Mouse (Mus musculus) heart, embryonic 15.5 days (tissue): ENCODE results near the gene Cldn19. TPM values are rescaled to one million over a fixed set of nuclear protein-coding genes. Genes with fewer than 3 reads are reported as not detected.

ENCODE experiments used
- ATAC-seq: fragments of 200-750 bp; cut with Nextera tagmentation; replicated peaks from 2 replicates; pipeline ENCODE4 v1.8.0; 2017; ENCODE audit warnings: low read depth, moderate TSS enrichment; ENCODE audit not compliant: insufficient number of reproducible peaks, insufficient read depth, low FRiP score
- H3K27ac ChIP-seq: fragments of 300-500 bp; sonication (generic); 2 replicates; pipeline ENCODE4 v1.5.1; 2015; ENCODE audit warnings: mild to moderate bottlenecking, inconsistent platforms
- H3K27me3 ChIP-seq: fragments of 300-500 bp; sonication (generic); 2 replicates; pipeline ENCODE4 v1.6.1; 2015; ENCODE audit warnings: inconsistent platforms
- H3K36me3 ChIP-seq: fragments of 300-500 bp; sonication (generic); 2 replicates; pipeline ENCODE4 v1.6.1; 2015; ENCODE audit warnings: mild to moderate bottlenecking, inconsistent platforms
- H3K4me1 ChIP-seq: fragments of 300-500 bp; sonication (generic); replicated peaks from 2 replicates; pipeline ENCODE4 v1.6.1; 2015; ENCODE audit warnings: inconsistent platforms
- H3K4me2 ChIP-seq: fragments of 300-500 bp; sonication (generic); 2 replicates; pipeline ENCODE4 v1.6.1; 2015; ENCODE audit warnings: inconsistent platforms, mild to moderate bottlenecking, moderate library complexity
- H3K4me3 ChIP-seq: fragments of 300-500 bp; sonication (generic); 2 replicates; pipeline ENCODE4 v1.5.1; 2015; ENCODE audit warnings: mild to moderate bottlenecking, inconsistent platforms
- H3K9ac ChIP-seq: fragments of 300-500 bp; sonication (generic); 2 replicates; pipeline ENCODE4 v1.6.1; 2015; ENCODE audit warnings: mild to moderate bottlenecking, inconsistent platforms
- H3K9me3 ChIP-seq: fragments of 300-500 bp; sonication (generic); replicated peaks from 2 replicates; pipeline ENCODE4 v1.6.1; 2016; ENCODE audit warnings: inconsistent platforms
- whole genome bisulfite sequencing: fragments of 180-500 bp; shearing (Covaris S2); methylation state at CpG from one replicate; pipeline ENCODE4 v1.1.7; 2015; ENCODE audit warnings: mixed read lengths; 5-methylcytosine and 5-hydroxymethylcytosine counted together
- polyA plus RNA-seq: library from polyadenylated mRNA; unstranded; fragments of >200 nt; fragmentation: Nextera tagmentation; extraction: Ambion mirVana; gene quantifications from 2 replicates; pipeline ENCODE4 v1.2.1, GENCODE M21; 2015

The Cldn19 gene
- polyA plus RNA-seq = 0.23 TPM in 1 of 2 replicates, not detected in the other

- no peaks in the 10 kb centered on the region for H3K36me3 ChIP-seq
- 0 out of 2 replicates have a peak, but pooled peaks cover 4% of the 10 kb centered on the region for H3K27me3 ChIP-seq
- H3K4me1 ChIP-seq = peaks cover 17% of the 10 kb centered on the region
- WGBS = 80% methylated on average over 12 of the region's 12 CpGs
- H3K27ac ChIP-seq = no peak within 1 kb of the TSS
- no peak for ATAC-seq
- no peak within 1 kb of the TSS for H3K9ac ChIP-seq
- H3K9me3 ChIP-seq = no peaks in the 10 kb centered on the region
- H3K4me3 ChIP-seq = no peak within 1 kb of the TSS
- H3K4me2 ChIP-seq = no peak within 1 kb of the TSS
These were observed at the start of gene Cldn19 for GRCm38 (mm10) chr4:119255351-119255750. TSS of gene Cldn19 (plus strand) at chr4:119255414.

DNA sequence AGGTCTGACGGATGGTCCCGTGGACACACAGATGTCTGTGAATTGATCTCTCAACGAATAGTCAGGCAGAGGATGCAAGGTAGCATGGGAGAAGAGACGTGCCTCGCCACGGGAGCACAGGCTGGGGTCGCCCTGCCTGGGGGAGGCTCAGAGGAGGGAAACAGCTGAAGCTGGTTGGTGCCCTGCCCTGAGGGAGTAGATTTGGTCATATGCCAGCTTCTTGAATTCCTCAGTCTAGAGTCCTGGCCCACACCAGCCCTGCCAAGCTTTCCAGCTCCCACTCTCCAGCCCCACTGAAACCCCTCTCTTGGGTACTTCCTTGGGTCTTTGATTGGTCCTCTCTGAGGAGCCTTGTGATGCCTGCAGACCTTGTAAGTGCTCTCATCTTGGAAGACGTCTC, 38.5 kb upstream of the Cldn19 start:
- no peak overlapping the region for H3K27ac ChIP-seq
- peaks cover 21% of the 10 kb centered on the region for H3K4me1 ChIP-seq
- WGBS = 61% methylated on average over 8 of the region's 8 CpGs
- peak; percentile 67 for ATAC-seq
- H3K4me2 ChIP-seq = no peak overlapping the region
- H3K27me3 ChIP-seq = no peaks in the 10 kb centered on the region
- H3K36me3 ChIP-seq = no peaks in the 10 kb centered on the region
- no peaks in the 10 kb centered on the region for H3K9me3 ChIP-seq
- no peak overlapping the region for H3K9ac ChIP-seq
- no peak overlapping the region for H3K4me3 ChIP-seq

DNA sequence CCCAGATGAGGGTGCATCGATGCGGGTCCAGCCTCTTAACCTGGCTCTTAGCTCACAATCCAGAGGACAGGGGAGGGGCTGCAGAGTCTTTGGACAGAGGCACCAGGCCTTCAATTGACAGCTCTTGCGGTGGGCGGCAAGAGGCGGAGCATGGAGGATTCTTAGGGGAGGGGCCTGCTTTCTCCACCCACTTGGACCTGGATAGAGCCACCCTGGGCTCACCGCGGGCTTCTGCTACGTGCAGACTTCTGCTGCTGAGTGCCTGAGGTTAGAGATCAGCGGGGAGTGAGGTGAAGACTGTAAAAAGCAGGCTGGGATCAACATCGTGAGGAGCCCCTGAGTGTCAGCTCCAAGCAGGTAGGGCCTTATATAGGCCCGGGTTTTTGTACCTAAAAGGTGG, 37.0 kb upstream of the Cldn19 start, which contains the start of gene Tmem269:
Gene Tmem269, minus strand, starts transcription at position 49 of the 400 bp plus-strand sequence.
- H3K27me3 ChIP-seq = no peaks in the 10 kb centered on the region
- H3K4me2 ChIP-seq = no peak within 1 kb of the TSS

GRCm38 (mm10) chr4:119223696-119224095, 31.5 kb upstream of the Cldn19 start:
- Histone ChIP-seq H3K36me3 (peaks cover 49% of the 10 kb centered on the region), H3K27ac (no peak overlapping the region), H3K9me3 (no peaks in the 10 kb centered on the region), H3K4me2 (no peak overlapping the region), H3K9ac (no peak overlapping the region), H3K27me3 (no peaks in the 10 kb centered on the region), H3K4me3 (no peak overlapping the region), H3K4me1 (no peaks in the 10 kb centered on the region)
- WGBS = 87% methylated on average over 1 of the region's 1 CpGs
- ATAC-seq = no peak

More for the DNA sequence above, 37.0 kb upstream of the Cldn19 start, which contains the start of gene Tmem269:
- ATAC-seq = 0 out of 2 replicates have a peak, but pooled peaks have one; percentile 12
- Histone ChIP-seq H3K4me1 (peaks cover 21% of the 10 kb centered on the region), H3K4me3 (no peak within 1 kb of the TSS), H3K9ac (no peak within 1 kb of the TSS), H3K9me3 (no peaks in the 10 kb centered on the region), H3K36me3 (no peaks in the 10 kb centered on the region), H3K27ac (no peak within 1 kb of the TSS)
- WGBS = 14% methylated on average over 11 of the region's 11 CpGs

- Histone ChIP-seq H3K4me3 (no peak overlapping the region), H3K27ac (no peak overlapping the region), H3K9me3 (no peaks in the 10 kb centered on the region), H3K4me1 (no peaks in the 10 kb centered on the region), H3K9ac (no peak overlapping the region), H3K36me3 (peaks cover 49% of the 10 kb centered on the region), H3K4me2 (no peak overlapping the region), H3K27me3 (no peaks in the 10 kb centered on the region)
- 91% methylated on average over 3 of the region's 3 CpGs for WGBS
- ATAC-seq = no peak
These were observed 30.7 kb upstream of the Cldn19 start for GRCm38 (mm10) chr4:119224534-119224933.

GRCm38 (mm10) chr4:119225719-119226118, 29.5 kb upstream of the Cldn19 start:
- no peak for ATAC-seq
- H3K27me3 ChIP-seq = no peaks in the 10 kb centered on the region
- H3K36me3 ChIP-seq = peaks cover 49% of the 10 kb centered on the region
- H3K9me3 ChIP-seq = no peaks in the 10 kb centered on the region
- H3K4me1 ChIP-seq = no peaks in the 10 kb centered on the region
- H3K4me3 ChIP-seq = no peak overlapping the region
- H3K27ac ChIP-seq = no peak overlapping the region
- WGBS = 91% methylated on average over 9 of the region's 9 CpGs
- no peak overlapping the region for H3K9ac ChIP-seq
- no peak overlapping the region for H3K4me2 ChIP-seq

DNA sequence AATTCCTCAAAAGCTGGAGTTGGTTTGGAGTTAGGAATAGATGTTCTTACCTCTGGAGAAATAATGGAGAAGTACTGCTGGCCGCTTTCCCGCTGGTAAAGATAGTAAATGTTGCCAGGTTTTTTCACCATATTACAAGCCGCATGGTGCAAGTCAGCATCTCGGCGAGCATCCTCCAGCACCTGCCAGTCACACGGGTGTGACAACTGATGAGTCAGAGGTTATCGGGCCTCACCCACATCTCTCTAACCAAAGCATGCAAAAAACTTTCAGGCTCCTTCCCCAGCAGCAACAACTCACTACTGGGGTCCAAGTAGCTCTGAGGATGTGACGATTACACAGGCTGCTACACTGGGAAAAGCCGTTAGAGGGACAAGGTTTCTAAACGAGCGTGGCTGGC, 28.5 kb upstream of the Cldn19 start:
- no peak overlapping the region for H3K4me2 ChIP-seq
- H3K4me1 ChIP-seq = peaks cover 5% of the 10 kb centered on the region
- no peaks in the 10 kb centered on the region for H3K27me3 ChIP-seq
- H3K27ac ChIP-seq = no peak overlapping the region
- 93% methylated on average over 11 of the region's 11 CpGs for WGBS
- no peak overlapping the region for H3K9ac ChIP-seq
- H3K9me3 ChIP-seq = no peaks in the 10 kb centered on the region
- no peak overlapping the region for H3K4me3 ChIP-seq
- peaks cover 49% of the 10 kb centered on the region for H3K36me3 ChIP-seq
- no peak for ATAC-seq

DNA sequence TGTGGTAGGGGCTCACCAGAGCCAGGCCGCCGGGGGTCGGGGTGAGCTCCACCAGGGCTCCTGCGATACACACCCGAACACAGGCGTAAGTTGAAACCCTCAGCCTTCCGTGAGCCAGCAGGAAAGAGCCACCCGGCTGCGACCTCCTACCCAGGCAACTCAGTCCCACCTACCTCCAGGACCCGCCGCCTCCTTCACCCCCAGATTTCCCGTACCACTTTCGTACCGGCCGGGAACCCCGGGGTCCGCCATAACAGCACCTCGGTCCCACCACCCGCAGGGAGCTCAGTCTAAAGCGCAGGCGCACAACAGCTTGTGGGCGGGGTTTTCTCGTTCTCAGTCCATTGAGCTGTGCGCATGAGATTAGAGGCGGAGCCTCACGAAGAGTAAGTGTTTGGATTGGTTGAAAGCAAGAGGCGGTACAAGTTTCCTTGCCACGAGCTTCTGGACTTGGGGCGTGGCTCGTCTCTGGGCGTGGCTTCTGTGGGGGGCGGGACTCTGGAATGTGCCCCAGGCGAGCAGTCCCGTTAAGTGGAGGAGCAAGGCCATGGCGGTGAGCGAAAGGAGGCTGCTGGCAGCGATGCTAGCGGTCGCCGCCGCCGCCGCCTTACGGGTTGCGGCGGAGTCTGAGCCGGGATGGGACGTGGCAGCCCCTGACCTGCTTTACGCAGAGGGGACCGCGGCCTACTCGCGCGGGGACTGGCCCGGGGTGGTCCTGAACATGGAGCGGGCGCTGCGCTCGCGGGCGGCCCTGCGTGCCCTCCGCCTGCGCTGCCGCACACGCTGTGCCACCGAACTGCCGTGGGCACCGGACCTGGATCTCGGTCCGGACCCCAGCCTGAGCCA, 22.6 kb upstream of the Cldn19 start, which contains the start of the genes AU022252 and P3h1:
Gene AU022252, minus strand, starts transcription at position 303 of the 846 bp plus-strand sequence.
Gene P3h1, plus strand, starts transcription at position 506 of the 846 bp plus-strand sequence.
- ATAC-seq = peak; percentile 98
- WGBS = 0% methylated on average over 68 of the region's 71 CpGs
- peak within 1 kb of the TSS; percentile 65 for H3K27ac ChIP-seq
- H3K4me2 ChIP-seq = peak within 1 kb of the TSS; percentile 84
- peaks cover 28% of the 10 kb centered on the region for H3K36me3 ChIP-seq
- H3K4me3 ChIP-seq = peak within 1 kb of the TSS; percentile 77
- no peaks in the 10 kb centered on the region for H3K27me3 ChIP-seq
- no peaks in the 10 kb centered on the region for H3K9me3 ChIP-seq
- H3K4me1 ChIP-seq = peaks cover 20% of the 10 kb centered on the region
- H3K9ac ChIP-seq = peak within 1 kb of the TSS; percentile 89

- Histone ChIP-seq H3K4me1 (peaks cover 20% of the 10 kb centered on the region), H3K4me2 (peak overlapping the region; percentile 84), H3K27ac (peak overlapping the region; percentile 65), H3K9me3 (no peaks in the 10 kb centered on the region), H3K27me3 (no peaks in the 10 kb centered on the region), H3K4me3 (peak overlapping the region; percentile 77), H3K9ac (peak overlapping the region; percentile 81), H3K36me3 (peaks cover 25% of the 10 kb centered on the region)
- peak; percentile 21 for ATAC-seq
- WGBS = under 1% methylated on average over 36 of the region's 36 CpGs
These were observed 21.8 kb upstream of the Cldn19 start for GRCm38 (mm10) chr4:119233256-119233901.

DNA sequence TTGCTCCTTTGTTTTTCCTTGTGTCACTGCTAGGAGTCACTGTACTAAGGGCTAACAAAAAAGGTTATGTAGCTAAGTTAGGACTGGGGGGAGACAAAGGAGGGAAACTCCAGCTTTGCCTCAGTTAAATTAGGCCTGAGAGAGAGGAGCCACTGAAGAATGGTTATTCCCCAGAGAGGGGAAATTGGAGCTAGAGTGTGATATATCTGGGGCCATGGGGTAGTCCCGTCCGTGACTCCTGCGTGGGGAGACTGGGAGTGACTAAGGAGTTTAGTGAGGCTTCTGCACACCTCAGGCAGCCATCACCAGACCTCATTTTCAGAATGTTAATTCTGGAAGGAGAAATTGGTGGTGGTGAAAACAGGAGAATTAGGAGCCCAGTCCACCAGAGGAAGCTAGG, 20.9 kb upstream of the Cldn19 start:
- Histone ChIP-seq H3K27me3 (no peaks in the 10 kb centered on the region), H3K4me2 (peak overlapping the region; percentile 84), H3K9me3 (no peaks in the 10 kb centered on the region), H3K9ac (peak overlapping the region; percentile 81), H3K36me3 (peaks cover 23% of the 10 kb centered on the region), H3K27ac (peak overlapping the region; percentile 65; the same call in 1 of the 2 replicates), H3K4me1 (peaks cover 21% of the 10 kb centered on the region), H3K4me3 (peak overlapping the region; percentile 77)
- ATAC-seq = no peak
- 55% methylated on average over 3 of the region's 3 CpGs for WGBS

- H3K36me3 ChIP-seq = peaks cover 42% of the 10 kb centered on the region
- no peak for ATAC-seq
These were observed 16.6 kb upstream of the Cldn19 start for GRCm38 (mm10) chr4:119238661-119239060.

More at GRCm38 (mm10) chr4:119238661-119239060, 16.6 kb upstream of the Cldn19 start:
- no peaks in the 10 kb centered on the region for H3K27me3 ChIP-seq
- H3K9me3 ChIP-seq = no peaks in the 10 kb centered on the region
- no peak overlapping the region for H3K9ac ChIP-seq
- no peak overlapping the region; the same call in 1 of the 2 replicates for H3K27ac ChIP-seq
- no peak overlapping the region for H3K4me2 ChIP-seq
- peaks cover 16% of the 10 kb centered on the region for H3K4me1 ChIP-seq
- 73% methylated on average over 3 of the region's 3 CpGs for WGBS
- H3K4me3 ChIP-seq = no peak overlapping the region
